Mouse (Mus musculus): Measurements from ENCODE around the gene Maml2. TPM values are rescaled to one million over a fixed set of nuclear protein-coding genes. Genes with fewer than 3 reads are reported as not detected.

The Maml2 gene
- polyA plus RNA-seq, 1 experiment from 2014 or later: 11.5 TPM

DNA sequence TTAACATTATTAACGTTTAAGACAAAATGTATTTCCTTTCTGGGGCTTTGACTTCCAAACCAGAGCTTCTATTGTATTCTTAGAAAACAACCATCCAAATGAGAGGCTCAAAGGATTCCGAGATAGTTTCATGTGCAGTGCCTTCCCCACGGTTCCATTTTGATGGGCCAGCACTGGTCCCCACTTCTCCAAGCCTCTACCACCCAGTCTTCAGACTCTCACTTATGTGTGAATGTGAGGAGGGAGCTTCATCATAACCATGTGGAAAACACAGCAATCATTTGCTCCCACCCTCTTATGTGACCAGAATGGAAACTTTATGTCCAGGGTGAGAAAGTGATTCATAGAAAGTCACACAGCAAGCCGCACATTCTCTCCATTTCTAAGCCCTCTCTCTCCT is 354.1 kb downstream of the Maml2 start:
- Histone ChIP-seq H3K27me3 (no peaks in the 10 kb centered on the region), H3K9me3 (no peaks in the 10 kb centered on the region), H3K4me3 (replicated peaks) (no peak overlapping the region), H3K4me1 (replicated peaks) (peaks cover 16% of the 10 kb centered on the region), H3K27ac (peak overlapping the region; percentile 77), H3K9ac (replicated peaks) (no peak overlapping the region), H3K4me2 (replicated peaks) (no peak overlapping the region), H3K36me3 (no peaks in the 10 kb centered on the region)
- ATAC-seq: no peak
- WGBS: 32% methylated on average over 4 of the region's 4 CpGs

- H3K9ac ChIP-seq (replicated peaks): no peak overlapping the region; the same call in 1 of the 2 replicates
- H3K27ac ChIP-seq: peak overlapping the region; percentile 77
- ATAC-seq: peak; percentile 77
These were observed 354.7 kb downstream of the Maml2 start for GRCm38 (mm10) chr9:13652389-13652877.

GRCm38 (mm10) chr9:13652917-13653316 is 355.2 kb downstream of the Maml2 start:
- Histone ChIP-seq H3K4me3 (replicated peaks) (no peak overlapping the region), H3K27ac (peak overlapping the region; percentile 77), H3K27me3 (no peaks in the 10 kb centered on the region), H3K4me2 (replicated peaks) (peak overlapping the region; percentile 32), H3K9ac (replicated peaks) (no peak overlapping the region), H3K9me3 (no peaks in the 10 kb centered on the region), H3K4me1 (replicated peaks) (peaks cover 16% of the 10 kb centered on the region), H3K36me3 (no peaks in the 10 kb centered on the region)
- ATAC-seq: peak; percentile 88
- WGBS: 17% methylated on average over 3 of the region's 3 CpGs

More at GRCm38 (mm10) chr9:13652389-13652877, 354.7 kb downstream of the Maml2 start:
- Histone ChIP-seq H3K4me2 (replicated peaks) (peak overlapping the region; percentile 32), H3K4me3 (replicated peaks) (no peak overlapping the region), H3K9me3 (no peaks in the 10 kb centered on the region), H3K4me1 (replicated peaks) (peaks cover 16% of the 10 kb centered on the region), H3K36me3 (no peaks in the 10 kb centered on the region), H3K27me3 (no peaks in the 10 kb centered on the region)
- 9% methylated on average over 8 of the region's 8 CpGs for WGBS

DNA sequence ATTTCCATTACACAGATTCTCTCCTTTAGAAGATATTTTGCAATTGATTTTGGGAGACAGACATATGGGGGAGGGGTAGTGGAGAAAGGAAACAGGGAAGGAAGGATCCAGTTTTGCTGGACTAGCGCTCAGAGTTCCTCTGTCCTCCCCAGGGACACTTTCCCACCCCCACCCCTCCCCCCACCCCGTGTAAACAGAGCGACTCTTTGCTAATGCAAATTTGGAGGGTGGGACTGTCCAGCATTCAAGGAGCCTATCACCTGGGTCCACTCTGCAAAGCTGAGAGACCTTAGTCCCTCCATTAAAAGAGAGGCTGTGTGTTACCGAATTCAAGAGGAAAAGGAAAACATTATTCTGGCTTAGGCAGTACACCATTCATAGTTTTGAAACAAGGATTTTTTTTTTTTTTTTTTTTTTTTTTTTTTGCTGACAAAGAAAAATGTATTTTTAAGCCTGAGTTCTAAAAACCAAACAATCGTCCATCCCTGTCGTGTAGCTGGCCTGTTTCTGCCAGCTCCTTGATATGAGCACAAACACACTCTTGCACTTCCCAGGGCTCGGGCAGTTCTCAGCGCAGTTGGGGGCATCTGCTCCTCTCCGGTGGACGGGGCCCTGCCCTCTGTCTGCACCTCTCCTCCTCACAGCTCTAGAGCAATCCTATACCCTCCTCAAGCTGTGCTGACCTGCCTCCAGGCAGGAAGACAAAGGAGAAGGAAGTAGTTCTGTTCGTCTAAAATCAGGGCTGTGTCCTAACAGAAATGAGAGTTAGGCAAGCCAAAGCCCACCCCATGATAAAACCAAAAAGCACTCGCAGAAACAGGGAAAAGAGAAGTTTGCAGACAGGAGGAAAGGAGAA is 364.2 kb downstream of the Maml2 start:
- H3K9ac ChIP-seq (replicated peaks): 0 out of 2 replicates have a peak overlapping the region, but pooled peaks have one; percentile 14
- 3% methylated on average over 12 of the region's 12 CpGs for WGBS
- H3K36me3 ChIP-seq: no peaks in the 10 kb centered on the region
- no peak overlapping the region for H3K27ac ChIP-seq
- ATAC-seq: peak; percentile 63; the same call in 1 of the 2 replicates
- no peaks in the 10 kb centered on the region for H3K27me3 ChIP-seq
- peak overlapping the region; percentile 28 for H3K4me2 ChIP-seq (replicated peaks)
- peaks cover 17% of the 10 kb centered on the region for H3K4me1 ChIP-seq (replicated peaks)
- no peaks in the 10 kb centered on the region for H3K9me3 ChIP-seq
- no peak overlapping the region for H3K4me3 ChIP-seq (replicated peaks)

DNA sequence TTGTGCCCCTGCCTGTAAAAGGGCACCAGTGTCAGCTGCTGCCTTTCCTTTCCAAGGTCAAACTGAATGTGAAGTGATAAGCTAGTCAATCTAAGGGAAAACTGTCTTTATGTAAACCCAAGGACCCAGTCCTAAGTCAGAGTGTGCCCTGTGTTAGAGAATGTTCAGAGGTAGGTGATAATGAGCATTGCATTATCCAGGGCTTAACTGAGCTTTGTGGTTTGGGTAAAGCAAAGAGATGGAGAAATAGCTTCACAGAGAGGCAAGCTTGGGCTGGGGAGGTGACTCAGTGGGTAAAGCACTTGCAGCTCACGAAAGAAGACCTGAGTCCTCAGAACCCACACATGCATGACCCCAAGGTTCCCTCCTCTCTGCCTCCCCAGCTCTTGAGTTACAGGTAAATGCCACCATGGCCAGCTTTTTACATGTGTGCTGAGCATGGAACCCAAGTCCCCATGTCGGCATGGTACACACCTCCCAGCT is 367.8 kb downstream of the Maml2 start:
- Histone ChIP-seq H3K4me3 (replicated peaks) (no peak overlapping the region), H3K9ac (replicated peaks) (no peak overlapping the region), H3K27me3 (no peaks in the 10 kb centered on the region), H3K4me2 (replicated peaks) (no peak overlapping the region), H3K36me3 (no peaks in the 10 kb centered on the region), H3K27ac (no peak overlapping the region), H3K9me3 (no peaks in the 10 kb centered on the region), H3K4me1 (replicated peaks) (peaks cover 18% of the 10 kb centered on the region)
- ATAC-seq: no peak
- 88% methylated on average over 2 of the region's 2 CpGs for WGBS

GRCm38 (mm10) chr9:13667955-13668354 is 370.2 kb downstream of the Maml2 start:
- peaks cover 7% of the 10 kb centered on the region; the same call in 1 of the 2 replicates for H3K4me1 ChIP-seq (replicated peaks)
- 98% methylated on average over 1 of the region's 1 CpGs for WGBS
- H3K4me3 ChIP-seq (replicated peaks): no peak overlapping the region
- no peak for ATAC-seq
- no peak overlapping the region for H3K4me2 ChIP-seq (replicated peaks)
- H3K9ac ChIP-seq (replicated peaks): no peak overlapping the region
- no peaks in the 10 kb centered on the region for H3K9me3 ChIP-seq
- no peaks in the 10 kb centered on the region for H3K27me3 ChIP-seq
- H3K27ac ChIP-seq: no peak overlapping the region
- no peaks in the 10 kb centered on the region for H3K36me3 ChIP-seq

DNA sequence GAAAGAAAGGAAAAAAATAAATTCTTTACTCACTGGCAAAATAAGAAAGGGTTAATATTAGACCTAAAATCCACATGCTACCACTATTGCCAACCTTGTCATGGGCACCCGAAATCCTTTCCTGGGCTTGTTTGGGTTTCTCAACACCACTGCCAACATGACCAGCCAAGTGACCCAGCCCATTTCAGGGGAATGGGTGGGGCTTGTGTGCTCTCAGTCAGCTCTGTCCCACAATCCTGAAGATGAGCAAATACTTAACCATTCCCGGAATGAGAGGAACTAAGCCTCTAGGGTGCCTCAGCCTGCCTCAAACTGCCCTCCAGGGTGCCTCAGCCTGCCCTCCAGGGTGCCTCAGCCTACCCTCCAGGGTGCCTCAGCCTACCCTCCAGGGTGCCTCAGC is 371.0 kb downstream of the Maml2 start:
- H3K36me3 ChIP-seq: no peaks in the 10 kb centered on the region
- no peaks in the 10 kb centered on the region for H3K27me3 ChIP-seq
- H3K4me3 ChIP-seq (replicated peaks): no peak overlapping the region
- H3K9me3 ChIP-seq: no peaks in the 10 kb centered on the region
- H3K4me1 ChIP-seq (replicated peaks): peaks cover 7% of the 10 kb centered on the region; the same call in 1 of the 2 replicates
- 79% methylated on average over 2 of the region's 2 CpGs for WGBS
- H3K4me2 ChIP-seq (replicated peaks): no peak overlapping the region
- H3K9ac ChIP-seq (replicated peaks): no peak overlapping the region
- H3K27ac ChIP-seq: no peak overlapping the region
- no peak for ATAC-seq

DNA sequence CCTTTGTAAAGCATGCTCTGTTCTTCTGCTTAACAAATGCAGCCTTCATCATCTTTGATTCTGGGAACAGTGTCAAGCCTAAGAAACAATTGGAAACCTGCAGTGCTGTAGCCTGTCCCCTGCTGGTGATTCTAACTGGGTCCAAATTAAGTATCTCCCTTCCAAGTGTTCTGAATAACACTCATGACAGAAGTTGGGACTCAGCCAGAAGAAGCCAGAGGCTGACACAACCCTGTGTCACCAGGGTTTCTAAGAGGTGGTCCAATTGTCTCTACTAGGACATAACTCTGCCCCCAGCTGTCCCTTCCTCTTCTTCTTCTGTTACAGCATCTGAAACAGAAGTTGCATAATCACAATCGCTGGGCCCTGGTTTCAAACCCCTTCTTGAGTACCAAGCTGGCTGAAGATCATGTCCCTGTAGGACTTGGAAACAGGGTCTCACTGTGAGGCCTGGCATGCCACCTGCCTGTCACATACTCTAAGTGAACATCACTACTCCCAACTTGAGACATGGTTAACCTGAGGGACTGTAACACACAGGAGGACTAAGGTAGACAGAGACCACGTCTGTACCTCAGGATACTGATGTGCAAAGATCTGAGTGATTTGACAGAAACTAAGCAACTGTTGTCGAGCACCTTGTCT is 373.5 kb downstream of the Maml2 start:
- no peak overlapping the region for H3K27ac ChIP-seq
- ATAC-seq: no peak

GRCm38 (mm10) chr9:13673304-13673703 is 375.5 kb downstream of the Maml2 start:
- H3K9ac ChIP-seq (replicated peaks): no peak overlapping the region
- H3K4me1 ChIP-seq (replicated peaks): 0 out of 2 replicates have a peak, but pooled peaks cover 3% of the 10 kb centered on the region
- no peaks in the 10 kb centered on the region for H3K9me3 ChIP-seq
- 91% methylated on average over 2 of the region's 2 CpGs for WGBS
- H3K27me3 ChIP-seq: no peaks in the 10 kb centered on the region
- H3K4me3 ChIP-seq (replicated peaks): no peak overlapping the region
- H3K36me3 ChIP-seq: no peaks in the 10 kb centered on the region
- no peak overlapping the region for H3K27ac ChIP-seq
- no peak overlapping the region for H3K4me2 ChIP-seq (replicated peaks)
- no peak for ATAC-seq

More for the DNA sequence above, 373.5 kb downstream of the Maml2 start:
- Histone ChIP-seq H3K4me1 (replicated peaks) (peaks cover 7% of the 10 kb centered on the region; the same call in 1 of the 2 replicates), H3K9ac (replicated peaks) (no peak overlapping the region), H3K36me3 (no peaks in the 10 kb centered on the region), H3K4me2 (replicated peaks) (no peak overlapping the region), H3K9me3 (no peaks in the 10 kb centered on the region), H3K27me3 (no peaks in the 10 kb centered on the region), H3K4me3 (replicated peaks) (no peak overlapping the region)
- 80% methylated on average over 3 of the region's 3 CpGs for WGBS

DNA sequence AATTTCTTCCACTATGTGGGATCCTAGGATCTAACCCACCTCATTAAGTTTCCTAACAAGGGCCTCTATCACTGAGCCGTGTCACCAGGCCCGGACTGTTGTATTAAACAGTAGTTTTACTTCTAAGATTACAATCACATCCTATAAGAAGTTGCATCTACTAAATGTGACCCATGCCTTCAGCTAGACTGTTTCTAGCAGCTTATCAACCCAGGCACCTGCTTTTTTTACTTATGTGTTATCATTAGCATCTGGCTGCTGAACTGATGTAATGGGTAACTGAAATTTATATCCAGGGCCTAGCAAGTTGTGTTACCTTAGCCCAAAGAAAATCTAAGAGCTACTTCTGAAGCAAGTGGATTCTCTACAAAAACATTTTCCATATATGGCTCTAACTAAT is 380.3 kb downstream of the Maml2 start:
- Histone ChIP-seq H3K9me3 (no peaks in the 10 kb centered on the region), H3K9ac (replicated peaks) (no peak overlapping the region), H3K36me3 (no peaks in the 10 kb centered on the region), H3K27ac (no peak overlapping the region), H3K4me3 (replicated peaks) (no peak overlapping the region), H3K4me2 (replicated peaks) (no peak overlapping the region), H3K27me3 (no peaks in the 10 kb centered on the region), H3K4me1 (replicated peaks) (0 out of 2 replicates have a peak, but pooled peaks cover 7% of the 10 kb centered on the region)
- 98% methylated on average over 2 of the region's 2 CpGs for WGBS
- ATAC-seq: no peak

DNA sequence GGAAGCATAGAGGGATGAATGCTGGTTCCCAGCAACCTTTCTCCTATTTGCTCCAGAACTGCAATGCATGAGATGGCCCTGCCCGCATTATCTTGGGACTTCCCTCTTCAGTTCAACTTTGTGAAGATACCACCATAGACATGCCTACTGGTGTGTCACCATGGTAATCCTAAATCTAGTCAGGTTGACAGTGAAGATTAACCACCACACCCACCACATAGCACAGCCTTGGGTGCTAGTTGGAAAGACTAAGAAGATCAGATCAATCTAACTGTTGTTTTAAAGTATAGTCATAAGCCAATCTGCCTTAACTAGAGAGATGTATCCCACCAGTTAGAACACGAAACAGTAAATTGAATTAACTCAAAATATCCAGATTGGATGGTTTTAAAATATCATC is 381.9 kb downstream of the Maml2 start:
- no peaks in the 10 kb centered on the region for H3K27me3 ChIP-seq
- no peaks in the 10 kb centered on the region for H3K36me3 ChIP-seq
- no peak overlapping the region for H3K9ac ChIP-seq (replicated peaks)
- WGBS: 97% methylated on average over 2 of the region's 2 CpGs
- H3K4me3 ChIP-seq (replicated peaks): no peak overlapping the region
- no peak overlapping the region for H3K4me2 ChIP-seq (replicated peaks)
- no peaks in the 10 kb centered on the region for H3K9me3 ChIP-seq
- no peak for ATAC-seq
- no peak overlapping the region for H3K27ac ChIP-seq
- H3K4me1 ChIP-seq (replicated peaks): 0 out of 2 replicates have a peak, but pooled peaks cover 7% of the 10 kb centered on the region

GRCm38 (mm10) chr9:13681147-13681546 is 383.4 kb downstream of the Maml2 start:
- 89% methylated on average over 8 of the region's 8 CpGs for WGBS
- H3K4me1 ChIP-seq (replicated peaks): 0 out of 2 replicates have a peak, but pooled peaks cover 7% of the 10 kb centered on the region
- no peak overlapping the region for H3K4me3 ChIP-seq (replicated peaks)
- ATAC-seq: no peak
- no peaks in the 10 kb centered on the region for H3K27me3 ChIP-seq
- no peaks in the 10 kb centered on the region for H3K36me3 ChIP-seq
- H3K27ac ChIP-seq: no peak overlapping the region; the same call in 1 of the 2 replicates
- no peak overlapping the region for H3K4me2 ChIP-seq (replicated peaks)
- no peak overlapping the region for H3K9ac ChIP-seq (replicated peaks)
- H3K9me3 ChIP-seq: no peaks in the 10 kb centered on the region
